Mouse (Mus musculus) hindbrain, embryonic 14.5 days (tissue): ENCODE measurements around the gene Fggy. TPM values are rescaled to one million over a fixed set of nuclear protein-coding genes. Genes with fewer than 3 reads are reported as not detected.

Source experiments
- ATAC-seq: fragments of 200-750 bp; cut with Nextera tagmentation; 2 replicates; pipeline ENCODE4 v1.8.0; 2017; ENCODE audit warnings: moderate number of reproducible peaks, mild to moderate bottlenecking, moderate TSS enrichment, moderate library complexity; ENCODE audit not compliant: low FRiP score
- DNase-seq: peaks from one replicate; pipeline ENCODE4 v3.0.0-alpha.2; 2015; ENCODE audit warnings: low spot score
- H3K27ac ChIP-seq: fragments of 300-500 bp; sonication (generic); 2 replicates; pipeline ENCODE4 v1.5.1; 2014; ENCODE audit warnings: mild to moderate bottlenecking, moderate library complexity
- H3K27me3 ChIP-seq: fragments of 300-500 bp; sonication (generic); 2 replicates; pipeline ENCODE4 v1.6.1; 2014; ENCODE audit warnings: mild to moderate bottlenecking, low read length, mixed read lengths; ENCODE audit not compliant: control insufficient read depth, insufficient read depth
- H3K36me3 ChIP-seq: fragments of 300-500 bp; sonication (generic); replicated peaks from 2 replicates; pipeline ENCODE4 v1.6.1; 2014; ENCODE audit not compliant: control insufficient read depth, insufficient read depth
- H3K4me1 ChIP-seq: fragments of 300-500 bp; sonication (generic); replicated peaks from 2 replicates; pipeline ENCODE4 v1.6.1; 2014; ENCODE audit warnings: antibody characterized with exemption, low read length, mixed read lengths; ENCODE audit not compliant: control insufficient read depth, insufficient read depth
- H3K4me2 ChIP-seq: fragments of 300-500 bp; sonication (generic); replicated peaks from 2 replicates; pipeline ENCODE4 v1.6.1; 2014; ENCODE audit warnings: mild to moderate bottlenecking, moderate library complexity
- H3K4me3 ChIP-seq: fragments of 300-500 bp; sonication (generic); replicated peaks from 2 replicates; pipeline ENCODE4 v1.5.1; 2014; ENCODE audit warnings: mild to moderate bottlenecking, low read length
- H3K9ac ChIP-seq: fragments of 300-500 bp; sonication (generic); 2 replicates; pipeline ENCODE4 v1.6.1; 2014
- H3K9me3 ChIP-seq: fragments of 300-500 bp; sonication (generic); 2 replicates; pipeline ENCODE4 v1.6.1; 2016; ENCODE audit warnings: low read length; ENCODE audit not compliant: control insufficient read depth
- WGBS: fragments of 180-500 bp; shearing (Covaris S2); extraction: QIAGEN DNeasy Blood & Tissue Kit; methylation state at CpG from one replicate; pipeline ENCODE4 v1.1.7; 2014; 5-methylcytosine and 5-hydroxymethylcytosine counted together
- polyA plus RNA-seq: library from polyadenylated mRNA; unstranded; fragments of >200 nt; fragmentation: Nextera tagmentation; extraction: Ambion mirVana; gene quantifications from 2 replicates; pipeline ENCODE4 v1.2.1, GENCODE M21; 2014

Gene Fggy
- polyA plus RNA-seq, 1 experiment from 2014 or later, result 7.6 TPM

- 86% methylated on average over 3 of the region's 3 CpGs for WGBS
- no peaks in the 10 kb centered on the region for H3K4me1 ChIP-seq
- no peaks in the 10 kb centered on the region for H3K27me3 ChIP-seq
- no peaks in the 10 kb centered on the region for H3K36me3 ChIP-seq
- no peak overlapping the region for H3K9ac ChIP-seq
- no peak overlapping the region for H3K27ac ChIP-seq
- DNase-seq (no peak), ATAC-seq (no peak)
- H3K9me3 ChIP-seq, result no peaks in the 10 kb centered on the region
- H3K4me2 ChIP-seq, result no peak overlapping the region
- H3K4me3 ChIP-seq, result no peak overlapping the region
These were observed 67.4 kb downstream of the Fggy start for GRCm38 (mm10) chr4:95624696-95625095.

DNA sequence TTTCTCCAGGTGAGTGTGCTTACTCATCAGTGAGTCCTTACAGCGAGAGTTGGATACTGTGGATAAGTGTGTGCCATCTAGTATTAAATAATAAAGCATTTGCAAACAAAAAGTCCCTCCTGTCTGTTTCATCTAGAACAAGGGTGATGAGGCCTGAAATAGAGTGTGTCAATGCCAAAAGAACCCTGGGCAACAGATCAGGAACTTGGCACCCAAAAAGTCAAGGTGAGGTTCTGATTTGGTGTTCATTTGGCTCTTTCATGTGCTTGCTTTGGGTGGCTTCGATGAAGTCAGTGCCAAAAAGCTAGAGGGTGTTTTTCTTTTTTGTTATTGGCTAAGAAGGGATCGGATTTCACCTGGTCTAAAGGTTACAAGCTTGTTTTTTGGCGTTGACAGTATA lies 68.3 kb downstream of the Fggy start:
- ATAC-seq (no peak), DNase-seq (no peak)
- H3K27ac ChIP-seq, result no peak overlapping the region
- no peak overlapping the region for H3K9ac ChIP-seq
- no peaks in the 10 kb centered on the region for H3K36me3 ChIP-seq
- WGBS, result 85% methylated on average over 4 of the region's 4 CpGs
- no peaks in the 10 kb centered on the region for H3K9me3 ChIP-seq
- H3K4me2 ChIP-seq, result no peak overlapping the region
- no peaks in the 10 kb centered on the region for H3K4me1 ChIP-seq
- H3K27me3 ChIP-seq, result no peaks in the 10 kb centered on the region
- H3K4me3 ChIP-seq, result no peak overlapping the region

GRCm38 (mm10) chr4:95626186-95626585 lies 68.9 kb downstream of the Fggy start:
- DNase-seq, result no peak
- no peaks in the 10 kb centered on the region for H3K4me1 ChIP-seq
- H3K4me2 ChIP-seq, result no peak overlapping the region
- no peaks in the 10 kb centered on the region for H3K36me3 ChIP-seq
- no peak for ATAC-seq
- no peaks in the 10 kb centered on the region for H3K27me3 ChIP-seq
- H3K9ac ChIP-seq, result no peak overlapping the region
- no peak overlapping the region for H3K27ac ChIP-seq
- H3K4me3 ChIP-seq, result no peak overlapping the region
- no peaks in the 10 kb centered on the region for H3K9me3 ChIP-seq
- 94% methylated on average over 3 of the region's 3 CpGs for WGBS

DNA sequence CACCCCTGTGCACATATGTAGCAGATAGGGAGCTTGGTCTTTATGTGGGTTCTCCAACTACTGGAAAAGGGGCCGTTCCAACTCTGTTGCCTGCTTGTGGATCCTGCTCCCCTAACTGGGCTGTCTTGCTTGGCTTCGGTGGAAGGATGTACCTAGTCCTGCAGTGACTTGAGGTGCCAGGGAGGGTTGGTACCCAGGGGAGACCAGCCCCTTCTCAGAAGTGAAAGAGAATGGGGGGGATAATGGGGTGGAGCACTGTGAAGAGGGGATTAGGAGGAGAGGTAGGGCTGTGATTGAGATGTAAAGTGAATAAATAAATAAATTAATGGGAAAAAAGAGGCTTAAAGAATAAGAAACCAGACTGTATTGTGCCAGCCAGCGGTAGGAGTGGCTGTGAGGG lies 77.6 kb downstream of the Fggy start:
- Histone ChIP-seq H3K4me3 (no peak overlapping the region), H3K27me3 (no peaks in the 10 kb centered on the region), H3K27ac (no peak overlapping the region), H3K9ac (no peak overlapping the region), H3K4me2 (no peak overlapping the region), H3K9me3 (no peaks in the 10 kb centered on the region), H3K4me1 (no peaks in the 10 kb centered on the region; the same call in 1 of the 2 replicates), H3K36me3 (no peaks in the 10 kb centered on the region)
- ATAC-seq, result no peak
- 70% methylated on average over 3 of the region's 3 CpGs for WGBS
- DNase-seq, result no peak

DNA sequence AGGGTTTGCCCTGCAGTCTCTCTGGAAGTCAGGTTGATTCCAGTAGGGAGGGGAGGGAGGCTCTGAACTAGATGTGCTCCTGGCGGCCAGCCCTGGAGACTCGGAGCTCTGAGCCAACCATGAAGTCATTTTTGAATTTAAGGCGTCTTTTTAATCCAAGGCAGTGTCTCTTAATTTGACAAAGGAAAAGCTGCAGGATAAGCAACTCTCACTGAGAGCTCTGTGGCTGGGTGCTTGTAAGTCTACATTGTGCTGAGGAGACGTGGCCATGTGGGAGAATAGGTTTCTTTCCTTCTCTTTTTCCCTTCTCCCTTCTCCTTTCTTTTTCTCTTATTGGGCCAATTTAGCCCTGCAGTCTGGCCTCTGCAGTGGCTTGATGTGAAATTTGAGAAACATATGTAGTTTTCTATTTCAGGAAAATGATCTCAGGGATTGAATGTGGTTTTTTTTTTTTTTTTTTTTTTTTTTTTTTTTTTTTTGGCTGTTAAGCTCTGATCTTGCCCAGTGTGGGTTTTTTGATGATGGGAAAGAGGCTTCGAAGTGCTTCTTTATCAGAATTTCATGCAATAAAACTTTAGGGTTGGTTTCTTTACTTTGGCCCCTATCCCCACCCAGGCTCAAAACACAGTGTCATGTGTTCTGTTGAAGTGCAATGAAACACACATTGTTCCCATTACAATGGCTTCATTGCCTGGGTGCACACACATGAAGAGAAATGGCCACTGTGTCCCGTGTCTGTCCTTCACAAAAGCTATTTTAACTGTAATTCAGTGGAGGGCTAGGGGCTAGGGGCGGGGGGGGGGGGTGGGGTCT lies 79.8 kb downstream of the Fggy start:
- Histone ChIP-seq H3K9ac (no peak overlapping the region), H3K9me3 (no peaks in the 10 kb centered on the region), H3K36me3 (no peaks in the 10 kb centered on the region), H3K4me1 (no peaks in the 10 kb centered on the region; the same call in 1 of the 2 replicates), H3K4me3 (no peak overlapping the region), H3K4me2 (no peak overlapping the region), H3K27me3 (no peaks in the 10 kb centered on the region), H3K27ac (no peak overlapping the region)
- WGBS, result 37% methylated on average over 7 of the region's 7 CpGs
- DNase-seq (peak; percentile 37), ATAC-seq (peak; percentile 31; the same call in 1 of the 2 replicates)

- H3K4me3 ChIP-seq, result no peak overlapping the region
- H3K9me3 ChIP-seq, result no peaks in the 10 kb centered on the region
- WGBS, result 52% methylated on average over 3 of the region's 3 CpGs
- H3K4me1 ChIP-seq, result no peaks in the 10 kb centered on the region; the same call in 1 of the 2 replicates
- ATAC-seq (no peak), DNase-seq (no peak)
- no peaks in the 10 kb centered on the region for H3K27me3 ChIP-seq
- no peak overlapping the region for H3K27ac ChIP-seq
- H3K4me2 ChIP-seq, result no peak overlapping the region
- no peaks in the 10 kb centered on the region for H3K36me3 ChIP-seq
- no peak overlapping the region for H3K9ac ChIP-seq
These were observed 80.8 kb downstream of the Fggy start for GRCm38 (mm10) chr4:95638063-95638462.

- Histone ChIP-seq H3K9me3 (no peaks in the 10 kb centered on the region), H3K4me2 (no peak overlapping the region), H3K4me1 (no peaks in the 10 kb centered on the region; the same call in 1 of the 2 replicates), H3K27ac (no peak overlapping the region), H3K36me3 (no peaks in the 10 kb centered on the region), H3K9ac (no peak overlapping the region), H3K27me3 (no peaks in the 10 kb centered on the region), H3K4me3 (no peak overlapping the region)
- ATAC-seq (no peak), DNase-seq (no peak)
- 76% methylated on average over 1 of the region's 1 CpGs for WGBS
These were observed 83.5 kb downstream of the Fggy start for GRCm38 (mm10) chr4:95640831-95641230.

DNA sequence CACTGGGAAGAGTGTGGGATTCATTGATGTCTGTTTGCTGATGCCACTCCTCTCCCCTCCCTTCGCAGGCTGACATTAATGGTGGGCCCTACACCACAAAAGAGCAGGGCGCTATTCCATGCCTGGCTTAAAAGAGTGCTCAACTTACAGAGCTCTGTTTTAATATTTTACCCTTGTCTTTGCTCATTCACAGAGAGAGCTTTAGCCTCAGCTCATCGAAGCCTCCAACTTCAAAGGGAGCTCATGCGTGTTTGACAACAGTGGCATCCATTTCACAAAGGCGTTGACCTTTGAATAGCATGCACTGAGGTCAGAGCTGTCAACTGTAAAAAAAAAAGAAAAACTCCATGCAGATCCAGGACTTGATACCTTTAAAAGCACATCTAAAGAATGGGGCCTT lies 86.7 kb downstream of the Fggy start:
- ATAC-seq (no peak), DNase-seq (no peak)
- Histone ChIP-seq H3K27ac (no peak overlapping the region), H3K9me3 (no peaks in the 10 kb centered on the region), H3K9ac (no peak overlapping the region), H3K4me3 (no peak overlapping the region), H3K27me3 (no peaks in the 10 kb centered on the region), H3K4me2 (no peak overlapping the region), H3K4me1 (no peaks in the 10 kb centered on the region), H3K36me3 (no peaks in the 10 kb centered on the region)
- WGBS, result 19% methylated on average over 5 of the region's 5 CpGs

DNA sequence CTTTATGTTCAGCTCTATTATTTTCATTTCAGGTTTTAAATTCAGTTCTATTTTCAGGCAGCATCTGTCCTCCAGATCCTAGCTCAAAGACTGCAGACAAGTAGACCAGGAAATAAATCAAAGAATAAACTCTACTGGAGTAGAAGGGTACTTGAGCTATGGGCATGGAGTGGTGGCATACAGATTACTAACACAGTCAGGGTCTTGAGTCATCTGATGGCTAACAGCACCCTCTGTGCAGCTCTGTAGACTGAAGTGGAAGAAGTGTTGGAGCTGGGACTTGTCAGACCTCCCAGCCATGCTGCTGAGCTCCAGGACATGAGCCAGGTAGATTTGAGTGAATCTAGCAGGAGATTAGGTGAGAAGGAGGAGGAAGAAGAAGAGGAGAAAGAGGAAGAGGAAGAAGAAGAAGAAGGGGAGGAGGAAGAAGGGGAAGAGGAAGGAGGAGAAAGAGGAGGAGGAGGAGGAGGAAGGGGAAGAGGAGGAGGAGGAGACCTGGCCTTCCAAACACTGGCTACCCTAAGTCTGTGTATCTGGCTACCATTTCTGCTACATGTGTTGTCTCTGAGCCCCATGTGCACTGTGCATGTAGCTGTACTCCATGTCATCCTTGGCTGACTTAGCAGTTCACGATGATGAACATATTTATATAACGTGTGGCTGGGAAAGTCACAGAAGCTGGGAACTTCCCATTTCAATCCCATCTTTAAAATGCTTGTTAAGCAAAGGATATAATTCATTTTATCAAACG lies 91.7 kb downstream of the Fggy start:
- no peak for DNase-seq
- Histone ChIP-seq H3K27ac (no peak overlapping the region), H3K36me3 (no peaks in the 10 kb centered on the region), H3K9ac (no peak overlapping the region), H3K27me3 (no peaks in the 10 kb centered on the region), H3K9me3 (no peaks in the 10 kb centered on the region), H3K4me3 (no peak overlapping the region), H3K4me1 (peaks cover 7% of the 10 kb centered on the region), H3K4me2 (no peak overlapping the region)
- no peak for ATAC-seq
- WGBS, result 80% methylated on average over 3 of the region's 3 CpGs
